In the genomic region with DNA sequence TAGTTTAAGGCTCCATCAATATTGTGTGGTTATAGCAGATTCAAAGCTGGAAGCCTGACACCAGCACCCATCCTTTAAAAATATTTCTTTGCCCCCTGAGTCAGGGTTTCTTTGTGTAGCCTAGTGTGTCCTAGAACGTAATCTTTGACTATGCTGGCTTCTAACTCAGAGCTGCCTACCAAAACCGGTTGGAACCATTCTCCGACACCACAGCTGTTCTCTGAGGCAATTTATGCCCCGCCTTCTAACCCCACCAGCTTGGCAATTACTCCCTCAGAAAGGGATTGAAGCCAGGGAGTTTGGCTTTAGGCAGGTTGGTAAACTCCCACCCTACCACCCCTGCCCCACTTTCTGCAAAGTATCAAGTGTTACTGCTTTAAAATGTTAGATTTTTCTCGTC, we compare ENCODE assay signal across 8 mouse cellular contexts. TPM values are rescaled to one million over a fixed set of nuclear protein-coding genes. Genes with fewer than 3 reads are reported as not detected.
A peak's percentile ranks its signal among the peaks of the same experiment; 100 is the strongest.
DNase-seq lines count a peak whose midpoint lies in the region; ATAC-seq lines count a peak whose summit lies in the region.

No protein-coding gene starts in this region.

- no peaks in the 10 kb centered on the region for H3K27me3 ChIP-seq in heart, embryonic 15.5 days
- no peaks in the 10 kb centered on the region for H3K27me3 ChIP-seq in forebrain, embryonic 12.5 days
- no peaks in the 10 kb centered on the region for H3K27me3 ChIP-seq in limb, embryonic 15.5 days

- WGBS in heart, embryonic 15.5 days, result 53% methylated on average over 5 of the region's 5 CpGs
- WGBS in forebrain, embryonic 12.5 days, result 50% methylated on average over 5 of the region's 5 CpGs
- 30% methylated on average over 5 of the region's 5 CpGs for WGBS in limb, embryonic 15.5 days

- peaks cover 37% of the 10 kb centered on the region for H3K36me3 ChIP-seq in heart, embryonic 15.5 days
- H3K36me3 ChIP-seq in forebrain, embryonic 12.5 days (replicated peaks), result peaks cover 53% of the 10 kb centered on the region
- peaks cover 51% of the 10 kb centered on the region for H3K36me3 ChIP-seq in limb, embryonic 15.5 days

- no peak overlapping the region for H3K9ac ChIP-seq in heart, embryonic 15.5 days
- H3K9ac ChIP-seq in forebrain, embryonic 12.5 days, result no peak overlapping the region
- H3K9ac ChIP-seq in limb, embryonic 15.5 days, result no peak overlapping the region

- H3K4me2 ChIP-seq in heart, embryonic 15.5 days, result peak overlapping the region; percentile 81; the same call in 1 of the 2 replicates
- peak overlapping the region; percentile 74 for H3K4me2 ChIP-seq in forebrain, embryonic 12.5 days
- H3K4me2 ChIP-seq in limb, embryonic 15.5 days, result peak overlapping the region; percentile 79

- no peak overlapping the region for H3K4me3 ChIP-seq in heart, embryonic 15.5 days
- no peak overlapping the region for H3K4me3 ChIP-seq in forebrain, embryonic 12.5 days (replicated peaks)
- H3K4me3 ChIP-seq in limb, embryonic 15.5 days, result peak overlapping the region; percentile 65

- no peak for DNase-seq in heart, adult 18-20 months
- peak; percentile 11 for DNase-seq in Muller cell, postnatal 12 days (ENCODE audit: inconsistent ontology term)
- no peak for DNase-seq in retina, postnatal 1 day
- no peak for DNase-seq in testis, postnatal 10 days (ENCODE audit: low spot score)

- H3K4me1 ChIP-seq in heart, embryonic 15.5 days (replicated peaks), result peaks cover 32% of the 10 kb centered on the region
- peaks cover 28% of the 10 kb centered on the region for H3K4me1 ChIP-seq in forebrain, embryonic 12.5 days
- H3K4me1 ChIP-seq in limb, embryonic 15.5 days, result peaks cover 30% of the 10 kb centered on the region

- H3K27ac ChIP-seq in heart, embryonic 15.5 days, result peak overlapping the region; percentile 35; the same call in 1 of the 2 replicates
- H3K27ac ChIP-seq in forebrain, embryonic 12.5 days, result 0 out of 2 replicates have a peak overlapping the region, but pooled peaks have one; percentile 9
- H3K27ac ChIP-seq in limb, embryonic 15.5 days, result peak overlapping the region; percentile 73

- H3K9me3 ChIP-seq in heart, embryonic 15.5 days (replicated peaks), result no peaks in the 10 kb centered on the region
- no peaks in the 10 kb centered on the region for H3K9me3 ChIP-seq in forebrain, embryonic 12.5 days
- H3K9me3 ChIP-seq in limb, embryonic 15.5 days, result no peaks in the 10 kb centered on the region

- ATAC-seq in heart, embryonic 15.5 days (replicated peaks; ENCODE audit: insufficient number of reproducible peaks, insufficient read depth, low FRiP score, low read depth), result no peak
- ATAC-seq in forebrain, embryonic 12.5 days (ENCODE audit: low FRiP score), result no peak
- ATAC-seq in limb, embryonic 15.5 days (ENCODE audit: insufficient number of reproducible peaks, low FRiP score, low TSS enrichment, low read depth), result no peak
- no peak for ATAC-seq in erythroid progenitor cell, adult 5-6 weeks (replicated peaks; ENCODE audit: low FRiP score, poor library complexity, severe bottlenecking)

RNA-seq across cellular contexts. Expression of gene Txlna, which starts 0.9 kb away (rescaled TPM):
- polyA plus RNA-seq in heart, embryonic 15.5 days (2015; fragmentation: Nextera tagmentation; extraction: Ambion mirVana), result 38.4 and 50.8 TPM in 2 replicates
- 10 to 100 TPM; 22.8 to 24.4 TPM for total RNA-seq in heart, adult 18-20 months (2021)
- 97.1 and 111 TPM in 2 replicates for polyA plus RNA-seq in forebrain, embryonic 12.5 days (2016; fragmentation: Nextera tagmentation; extraction: Ambion mirVana)
- polyA plus RNA-seq in limb, embryonic 15.5 days (2015; fragmentation: Nextera tagmentation; extraction: Ambion mirVana), result 84.9 and 92.7 TPM in 2 replicates
- 8.4 and 9.7 TPM in 2 replicates for total RNA-seq in erythroid progenitor cell, adult 5-6 weeks (2015; ENCODE audit: low replicate concordance)
- total RNA-seq in erythroid progenitor cell, adult 5-6 weeks (2017; ENCODE audit: low replicate concordance), result 20.7 and 35.0 TPM in 2 replicates

RNA-seq across cellular contexts. Expression of gene Ccdc28b, which starts 18.0 kb away (rescaled TPM):
- polyA plus RNA-seq in heart, embryonic 15.5 days (2015; fragmentation: Nextera tagmentation; extraction: Ambion mirVana), result 47.3 and 52.4 TPM in 2 replicates
- total RNA-seq in heart, adult 18-20 months (2021), result 10 to 100 TPM; 14.2 to 15.0 TPM
- polyA plus RNA-seq in forebrain, embryonic 12.5 days (2016; fragmentation: Nextera tagmentation; extraction: Ambion mirVana), result 75.4 and 79.2 TPM in 2 replicates
- 50.8 and 50.9 TPM in 2 replicates for polyA plus RNA-seq in limb, embryonic 15.5 days (2015; fragmentation: Nextera tagmentation; extraction: Ambion mirVana)
- 21.6 and 23.1 TPM in 2 replicates for total RNA-seq in erythroid progenitor cell, adult 5-6 weeks (2015; ENCODE audit: low replicate concordance)
- 2.7 and 13.2 TPM in 2 replicates for total RNA-seq in erythroid progenitor cell, adult 5-6 weeks (2017; ENCODE audit: low replicate concordance)

RNA-seq across cellular contexts. Expression of gene Iqcc, which starts 22.9 kb away (rescaled TPM):
- 19.0 and 22.9 TPM in 2 replicates for polyA plus RNA-seq in heart, embryonic 15.5 days (2015; fragmentation: Nextera tagmentation; extraction: Ambion mirVana)
- 10 to 100 TPM; 16.4 to 18.8 TPM for total RNA-seq in heart, adult 18-20 months (2021)
- polyA plus RNA-seq in forebrain, embryonic 12.5 days (2016; fragmentation: Nextera tagmentation; extraction: Ambion mirVana), result 26.5 and 27.4 TPM in 2 replicates
- polyA plus RNA-seq in limb, embryonic 15.5 days (2015; fragmentation: Nextera tagmentation; extraction: Ambion mirVana), result 28.2 and 29.6 TPM in 2 replicates
- 4.3 and 14.3 TPM in 2 replicates for total RNA-seq in erythroid progenitor cell, adult 5-6 weeks (2015; ENCODE audit: low replicate concordance)
- 4.0 and 10.7 TPM in 2 replicates for total RNA-seq in erythroid progenitor cell, adult 5-6 weeks (2017; ENCODE audit: low replicate concordance)

RNA-seq across cellular contexts. Expression of gene Dcdc2b, which starts 27.7 kb away (rescaled TPM):
- 1.7 and 2.1 TPM in 2 replicates for polyA plus RNA-seq in heart, embryonic 15.5 days (2015; fragmentation: Nextera tagmentation; extraction: Ambion mirVana)
- total RNA-seq in heart, adult 18-20 months (2021), result under 1 TPM; 0.74 to 0.90 TPM
- polyA plus RNA-seq in forebrain, embryonic 12.5 days (2016; fragmentation: Nextera tagmentation; extraction: Ambion mirVana), result 2.6 and 2.9 TPM in 2 replicates
- 2.4 TPM in 2 replicates for polyA plus RNA-seq in limb, embryonic 15.5 days (2015; fragmentation: Nextera tagmentation; extraction: Ambion mirVana)
- 2.9 TPM in 1 of 2 replicates, not detected in the other for total RNA-seq in erythroid progenitor cell, adult 5-6 weeks (2015; ENCODE audit: low replicate concordance)
- total RNA-seq in erythroid progenitor cell, adult 5-6 weeks (2017; ENCODE audit: low replicate concordance), result 3.7 TPM in 1 of 2 replicates, not detected in the other

RNA-seq across cellular contexts. Expression of gene Kpna6, which starts 30.8 kb away (rescaled TPM):
- polyA plus RNA-seq in heart, embryonic 15.5 days (2015; fragmentation: Nextera tagmentation; extraction: Ambion mirVana), result 13.6 and 16.6 TPM in 2 replicates
- 10 to 100 TPM; 68.5 to 75.2 TPM for total RNA-seq in heart, adult 18-20 months (2021)
- polyA plus RNA-seq in forebrain, embryonic 12.5 days (2016; fragmentation: Nextera tagmentation; extraction: Ambion mirVana), result 13.6 and 14.9 TPM in 2 replicates
- 15.3 TPM in 2 replicates for polyA plus RNA-seq in limb, embryonic 15.5 days (2015; fragmentation: Nextera tagmentation; extraction: Ambion mirVana)
- total RNA-seq in erythroid progenitor cell, adult 5-6 weeks (2015; ENCODE audit: low replicate concordance), result 7.5 and 16.2 TPM in 2 replicates
- total RNA-seq in erythroid progenitor cell, adult 5-6 weeks (2017; ENCODE audit: low replicate concordance), result 8.7 and 14.6 TPM in 2 replicates

Comparison
In these comparisons a context has a peak if more than half of its experiments do, and no peak if none do; other contexts are left out.
1. H3K27ac ChIP-seq: peak in every context shown above with its lines; median percentile 73 in limb, embryonic 15.5 days; 35 in heart, embryonic 15.5 days; 9 in forebrain, embryonic 12.5 days.